Mouse (Mus musculus) naive thymus-derived CD4-positive, alpha-beta T cell, adult 2 months (primary cell): ENCODE results near the gene Polh.

Experiments
- DNase-seq: peaks from one replicate; pipeline ENCODE4 v3.0.0-alpha.2; 2011; ENCODE audit warnings: low read depth

The Polh gene

GRCm38 (mm10) chr17:46202421-46203071 lies at the start of gene Polh, which contains the start of gene Xpo5:
TSS of gene Polh (minus strand) at chr17:46202645.
TSS of gene Xpo5 (plus strand) at chr17:46202782.
- DNase-seq, result peak; percentile 96

GRCm38 (mm10) chr17:46251174-46251573 lies 48.7 kb upstream of the Polh start:
- peak; percentile 38 for DNase-seq

- DNase-seq, result no peak
Measured at GRCm38 (mm10) chr17:46248189-46248522, 45.7 kb upstream of the Polh start.

- DNase-seq, result peak; percentile 93
Measured at GRCm38 (mm10) chr17:46247512-46248188, 45.2 kb upstream of the Polh start, which contains the start of the genes Polr1c and Yipf3. TSS of gene Polr1c (minus strand) at chr17:46248054. TSS of gene Yipf3 (plus strand) at chr17:46248080.

- no peak for DNase-seq
Measured at GRCm38 (mm10) chr17:46244579-46244978, 42.1 kb upstream of the Polh start.

- DNase-seq, result no peak
Measured at GRCm38 (mm10) chr17:46243624-46244023, 41.2 kb upstream of the Polh start.

GRCm38 (mm10) chr17:46242993-46243392 lies 40.5 kb upstream of the Polh start:
- no peak for DNase-seq

- DNase-seq, result no peak
Measured at GRCm38 (mm10) chr17:46242274-46242673, 39.8 kb upstream of the Polh start.

- no peak for DNase-seq
Measured at GRCm38 (mm10) chr17:46241471-46241870, 39.0 kb upstream of the Polh start.

- no peak for DNase-seq
Measured at GRCm38 (mm10) chr17:46239516-46240114, 37.2 kb upstream of the Polh start.

- DNase-seq, result no peak
Measured at GRCm38 (mm10) chr17:46237480-46237879, 35.0 kb upstream of the Polh start.

- no peak for DNase-seq
Measured at GRCm38 (mm10) chr17:46237079-46237478, 34.6 kb upstream of the Polh start.

- no peak for DNase-seq
Measured at GRCm38 (mm10) chr17:46236067-46236466, 33.6 kb upstream of the Polh start.

- no peak for DNase-seq
Measured at GRCm38 (mm10) chr17:46227576-46227975, 25.1 kb upstream of the Polh start.

- DNase-seq, result no peak
Measured at GRCm38 (mm10) chr17:46221601-46222000, 19.2 kb upstream of the Polh start.

GRCm38 (mm10) chr17:46210550-46210949 lies 8.1 kb upstream of the Polh start:
- no peak for DNase-seq

- no peak for DNase-seq
Measured at GRCm38 (mm10) chr17:46206676-46207075, 4.2 kb upstream of the Polh start.

- no peak for DNase-seq
Measured at GRCm38 (mm10) chr17:46203078-46203477, 633 bp upstream of the Polh start.

GRCm38 (mm10) chr17:46201151-46201550 lies 1.3 kb downstream of the Polh start:
- no peak for DNase-seq

- DNase-seq, result no peak
Measured at GRCm38 (mm10) chr17:46188829-46189228, 13.6 kb downstream of the Polh start.

GRCm38 (mm10) chr17:46182273-46182672 lies 20.2 kb downstream of the Polh start:
- DNase-seq, result no peak

- DNase-seq, result peak; percentile 75
Measured at GRCm38 (mm10) chr17:46170538-46170937, 31.9 kb downstream of the Polh start.

GRCm38 (mm10) chr17:46168768-46169167 lies 33.7 kb downstream of the Polh start:
- no peak for DNase-seq
